Mouse (Mus musculus) midbrain, embryonic 12.5 days (tissue): Measurements from ENCODE around the gene Zic2. TPM values are rescaled to one million over a fixed set of nuclear protein-coding genes. Genes with fewer than 3 reads are reported as not detected.
A peak's percentile ranks its signal among the peaks of the same experiment; 100 is the strongest.

Experiments
- ATAC-seq: fragments of 200-750 bp; cut with Nextera tagmentation; 2 replicates; pipeline ENCODE4 v1.8.0; 2017; ENCODE audit warnings: low read depth, moderate TSS enrichment, moderate library complexity; ENCODE audit not compliant: low FRiP score
- H3K27ac ChIP-seq: fragments of 300-500 bp; sonication (generic); replicated peaks from 2 replicates; pipeline ENCODE4 v1.5.1; 2016; ENCODE audit warnings: mild to moderate bottlenecking
- H3K27me3 ChIP-seq: fragments of 300-500 bp; sonication (generic); 2 replicates; pipeline ENCODE4 v1.6.1; 2016; ENCODE audit warnings: mild to moderate bottlenecking
- H3K36me3 ChIP-seq: fragments of 300-500 bp; sonication (generic); 2 replicates; pipeline ENCODE4 v1.6.1; 2016
- H3K4me1 ChIP-seq: fragments of 300-500 bp; sonication (generic); 2 replicates; pipeline ENCODE4 v1.6.1; 2016
- H3K4me2 ChIP-seq: fragments of 300-500 bp; sonication (generic); replicated peaks from 2 replicates; pipeline ENCODE4 v1.6.1; 2016; ENCODE audit warnings: mild to moderate bottlenecking, moderate library complexity
- H3K4me3 ChIP-seq: fragments of 300-500 bp; sonication (generic); 2 replicates; pipeline ENCODE4 v1.5.1; 2016; ENCODE audit warnings: mild to moderate bottlenecking
- H3K9ac ChIP-seq: fragments of 300-500 bp; sonication (generic); replicated peaks from 2 replicates; pipeline ENCODE4 v1.6.1; 2016; ENCODE audit warnings: mild to moderate bottlenecking, moderate library complexity
- H3K9me3 ChIP-seq: fragments of 300-500 bp; sonication (generic); 2 replicates; pipeline ENCODE4 v1.6.1; 2016; ENCODE audit warnings: mild to moderate bottlenecking
- WGBS: fragments of 180-500 bp; shearing (Covaris S2); methylation state at CpG from one replicate; pipeline ENCODE4 v1.1.7; 2016; 5-methylcytosine and 5-hydroxymethylcytosine counted together
- polyA plus RNA-seq: library from polyadenylated mRNA; unstranded; fragments of >200 nt; fragmentation: Nextera tagmentation; extraction: Ambion mirVana; gene quantifications from 2 replicates; pipeline ENCODE4 v1.2.1, GENCODE M21; 2016

The Zic2 gene
- polyA plus RNA-seq, 1 experiment from 2014 or later, result 14.2 TPM

- ATAC-seq, result no peak
- Histone ChIP-seq H3K27me3 (peaks cover 80% of the 10 kb centered on the region), H3K4me3 (peak overlapping the region; percentile 77), H3K9ac (peak overlapping the region; percentile 97; the same call in 1 of the 2 replicates), H3K4me1 (peaks cover 31% of the 10 kb centered on the region), H3K4me2 (peak overlapping the region; percentile 71), H3K9me3 (no peaks in the 10 kb centered on the region), H3K27ac (peak overlapping the region; percentile 99), H3K36me3 (no peaks in the 10 kb centered on the region)
- under 1% methylated on average over 13 of the region's 13 CpGs for WGBS
Measured at GRCm38 (mm10) chr14:122472161-122472560, 3.1 kb upstream of the Zic2 start.

- ATAC-seq, result no peak
- Histone ChIP-seq H3K9me3 (no peaks in the 10 kb centered on the region), H3K27ac (peak overlapping the region; percentile 99), H3K27me3 (peaks cover 75% of the 10 kb centered on the region), H3K4me2 (peak overlapping the region; percentile 71), H3K4me1 (peaks cover 31% of the 10 kb centered on the region), H3K9ac (peak overlapping the region; percentile 97; the same call in 1 of the 2 replicates), H3K4me3 (peak overlapping the region; percentile 77), H3K36me3 (no peaks in the 10 kb centered on the region)
- WGBS, result 8% methylated on average over 5 of the region's 5 CpGs
Measured at GRCm38 (mm10) chr14:122472647-122473046, 2.6 kb upstream of the Zic2 start.

GRCm38 (mm10) chr14:122473211-122473751 is 2.0 kb upstream of the Zic2 start:
- no peaks in the 10 kb centered on the region for H3K36me3 ChIP-seq
- 0 out of 2 replicates have a peak, but pooled peaks have one; percentile 2 for ATAC-seq
- peak overlapping the region; percentile 97 for H3K9ac ChIP-seq
- H3K4me1 ChIP-seq, result peaks cover 31% of the 10 kb centered on the region
- no peaks in the 10 kb centered on the region for H3K9me3 ChIP-seq
- peak overlapping the region; percentile 77 for H3K4me3 ChIP-seq
- peaks cover 74% of the 10 kb centered on the region for H3K27me3 ChIP-seq
- peak overlapping the region; percentile 99 for H3K27ac ChIP-seq
- H3K4me2 ChIP-seq, result peak overlapping the region; percentile 71
- WGBS, result under 1% methylated on average over 17 of the region's 17 CpGs

- H3K27ac ChIP-seq, result peak overlapping the region; percentile 99
- no peaks in the 10 kb centered on the region for H3K36me3 ChIP-seq
- peak; percentile 83 for ATAC-seq
- peak overlapping the region; percentile 71 for H3K4me2 ChIP-seq
- peak overlapping the region; percentile 97 for H3K9ac ChIP-seq
- H3K27me3 ChIP-seq, result peaks cover 74% of the 10 kb centered on the region
- under 1% methylated on average over 55 of the region's 57 CpGs for WGBS
- H3K4me3 ChIP-seq, result peak overlapping the region; percentile 77
- H3K4me1 ChIP-seq, result peaks cover 38% of the 10 kb centered on the region
- H3K9me3 ChIP-seq, result no peaks in the 10 kb centered on the region
Measured at GRCm38 (mm10) chr14:122474041-122474890, 969 bp upstream of the Zic2 start.

GRCm38 (mm10) chr14:122475557-122476040 is 364 bp downstream of the Zic2 start:
- Histone ChIP-seq H3K9me3 (no peaks in the 10 kb centered on the region), H3K9ac (peak overlapping the region; percentile 97), H3K4me2 (peak overlapping the region; percentile 71), H3K4me1 (peaks cover 35% of the 10 kb centered on the region), H3K36me3 (no peaks in the 10 kb centered on the region), H3K27ac (peak overlapping the region; percentile 99), H3K27me3 (peaks cover 74% of the 10 kb centered on the region), H3K4me3 (peak overlapping the region; percentile 77)
- ATAC-seq, result no peak
- WGBS, result under 1% methylated on average over 58 of the region's 65 CpGs

GRCm38 (mm10) chr14:122476041-122476821 is 996 bp downstream of the Zic2 start:
- Histone ChIP-seq H3K4me3 (peak overlapping the region; percentile 77), H3K9ac (peak overlapping the region; percentile 97), H3K4me2 (peak overlapping the region; percentile 71), H3K27me3 (peaks cover 73% of the 10 kb centered on the region), H3K27ac (peak overlapping the region; percentile 99), H3K4me1 (peaks cover 35% of the 10 kb centered on the region), H3K36me3 (no peaks in the 10 kb centered on the region), H3K9me3 (no peaks in the 10 kb centered on the region)
- under 1% methylated on average over 62 of the region's 62 CpGs for WGBS
- no peak for ATAC-seq

- peak overlapping the region; percentile 71 for H3K4me2 ChIP-seq
- peaks cover 73% of the 10 kb centered on the region for H3K27me3 ChIP-seq
Measured at GRCm38 (mm10) chr14:122476822-122477215, 1.6 kb downstream of the Zic2 start.

GRCm38 (mm10) chr14:122477261-122477671 is 2.0 kb downstream of the Zic2 start:
- Histone ChIP-seq H3K9ac (peak overlapping the region; percentile 97), H3K27ac (peak overlapping the region; percentile 99), H3K4me2 (peak overlapping the region; percentile 71), H3K9me3 (no peaks in the 10 kb centered on the region), H3K36me3 (no peaks in the 10 kb centered on the region), H3K27me3 (peaks cover 75% of the 10 kb centered on the region), H3K4me1 (peaks cover 38% of the 10 kb centered on the region), H3K4me3 (peak overlapping the region; percentile 77)
- under 1% methylated on average over 20 of the region's 20 CpGs for WGBS
- no peak for ATAC-seq

More at GRCm38 (mm10) chr14:122476822-122477215, 1.6 kb downstream of the Zic2 start:
- ATAC-seq, result no peak
- peak overlapping the region; percentile 77 for H3K4me3 ChIP-seq
- 0% methylated on average over 18 of the region's 18 CpGs for WGBS
- no peaks in the 10 kb centered on the region for H3K9me3 ChIP-seq
- peak overlapping the region; percentile 99 for H3K27ac ChIP-seq
- peak overlapping the region; percentile 97 for H3K9ac ChIP-seq
- peaks cover 33% of the 10 kb centered on the region for H3K4me1 ChIP-seq
- H3K36me3 ChIP-seq, result no peaks in the 10 kb centered on the region

- Histone ChIP-seq H3K27me3 (peaks cover 76% of the 10 kb centered on the region), H3K9me3 (no peaks in the 10 kb centered on the region), H3K9ac (peak overlapping the region; percentile 97), H3K4me3 (peak overlapping the region; percentile 77), H3K27ac (peak overlapping the region; percentile 99), H3K36me3 (no peaks in the 10 kb centered on the region), H3K4me2 (peak overlapping the region; percentile 71), H3K4me1 (peaks cover 40% of the 10 kb centered on the region)
- under 1% methylated on average over 9 of the region's 9 CpGs for WGBS
- no peak for ATAC-seq
Measured at GRCm38 (mm10) chr14:122477971-122478573, 2.8 kb downstream of the Zic2 start.

- Histone ChIP-seq H3K36me3 (no peaks in the 10 kb centered on the region), H3K27ac (peak overlapping the region; percentile 99), H3K4me3 (peak overlapping the region; percentile 77), H3K9me3 (no peaks in the 10 kb centered on the region), H3K4me1 (peaks cover 36% of the 10 kb centered on the region), H3K9ac (peak overlapping the region; percentile 97), H3K4me2 (peak overlapping the region; percentile 71), H3K27me3 (peaks cover 76% of the 10 kb centered on the region)
- WGBS, result under 1% methylated on average over 22 of the region's 22 CpGs
- ATAC-seq, result no peak
Measured at GRCm38 (mm10) chr14:122478574-122479011, 3.4 kb downstream of the Zic2 start.

- H3K27me3 ChIP-seq, result peaks cover 76% of the 10 kb centered on the region
- peaks cover 35% of the 10 kb centered on the region for H3K4me1 ChIP-seq
- no peak overlapping the region for H3K27ac ChIP-seq
- H3K36me3 ChIP-seq, result no peaks in the 10 kb centered on the region
- H3K4me3 ChIP-seq, result peak overlapping the region; percentile 77
- ATAC-seq, result no peak
- peak overlapping the region; percentile 71 for H3K4me2 ChIP-seq
- H3K9ac ChIP-seq, result peak overlapping the region; percentile 56
- 7% methylated on average over 17 of the region's 17 CpGs for WGBS
- no peaks in the 10 kb centered on the region for H3K9me3 ChIP-seq
Measured at GRCm38 (mm10) chr14:122479461-122480109, 4.3 kb downstream of the Zic2 start.
